Mouse (Mus musculus): ENCODE results near the gene Sash3. TPM values are rescaled to one million over a fixed set of nuclear protein-coding genes. Genes with fewer than 3 reads are reported as not detected.

The Sash3 gene
- polyA plus RNA-seq (2012; rRNA removed): 0.88 and 1.1 TPM in 2 replicates

GRCm38 (mm10) chrX:48146262-48146661, at the start of gene Sash3:
Sash3 (plus strand) TSS chrX:48146436.

GRCm38 (mm10) chrX:48108394-48109315, 37.6 kb upstream of the Sash3 start, which contains the start of gene Xpnpep2:
Xpnpep2 (plus strand) TSS chrX:48108725.

GRCm38 (mm10) chrX:48208519-48209185, 62.4 kb downstream of the Sash3 start, which contains the start of gene Zdhhc9:
Zdhhc9 (minus strand) TSS chrX:48208878.

Other genes with a start within 250 kb of the Sash3 start
- 40.5 and 42.9 TPM in 2 replicates for gene Ocrl, start 234.0 kb upstream of the Sash3 start, polyA plus RNA-seq (2012; rRNA removed)
- gene Apln, start 111.6 kb upstream of the Sash3 start, polyA plus RNA-seq (2012; rRNA removed): 5.3 and 5.4 TPM in 2 replicates
- gene Xpnpep2, start 37.7 kb upstream of the Sash3 start, polyA plus RNA-seq (2012; rRNA removed): 0.91 and 2.2 TPM in 2 replicates
- gene Zdhhc9, start 62.4 kb downstream of the Sash3 start, polyA plus RNA-seq (2012; rRNA removed): 52.8 and 53.7 TPM in 2 replicates
- gene Utp14a, start 110.4 kb downstream of the Sash3 start, polyA plus RNA-seq (2012; rRNA removed): 19.8 and 21.5 TPM in 2 replicates
- gene Bcorl1, start 194.9 kb downstream of the Sash3 start, polyA plus RNA-seq (2012; rRNA removed): 7.8 and 8.4 TPM in 2 replicates

All from central nervous system, embryonic 14 days (tissue).